Mouse (Mus musculus) liver, embryonic 14.5 days (tissue): ENCODE measurements around the gene Rab25. TPM values are rescaled to one million over a fixed set of nuclear protein-coding genes. Genes with fewer than 3 reads are reported as not detected.

Experiments
- ATAC-seq: fragments of 200-750 bp; cut with Nextera tagmentation; 2 replicates; pipeline ENCODE4 v1.8.0; 2017; ENCODE audit warnings: moderate number of reproducible peaks, mild to moderate bottlenecking, moderate library complexity; ENCODE audit not compliant: insufficient read depth
- DNase-seq, 3 experiments: peaks; one replicate each; pipeline ENCODE4 v3.0.0-alpha.2; 2012 to 2013; ENCODE audit warnings: low read depth in 3 of 3, low spot score in 3 of 3
- H3K27ac ChIP-seq: fragments of 300-500 bp; sonication (generic); 2 replicates; pipeline ENCODE4 v1.5.1; 2014; ENCODE audit warnings: moderate library complexity, mild to moderate bottlenecking, control low read depth, inconsistent platforms
- H3K27me3 ChIP-seq: fragments of 300-500 bp; sonication (generic); 2 replicates; pipeline ENCODE4 v1.6.1; 2014; ENCODE audit warnings: mild to moderate bottlenecking, low read length, moderate library complexity; ENCODE audit not compliant: control insufficient read depth, insufficient read depth
- H3K36me3 ChIP-seq: fragments of 300-500 bp; sonication (generic); replicated peaks from 2 replicates; pipeline ENCODE4 v1.6.1; 2014; ENCODE audit warnings: low read depth; ENCODE audit not compliant: control insufficient read depth, insufficient read depth
- H3K4me1 ChIP-seq, 2 experiments: fragments of 200-500 bp in 1 of 2; fragments of 300-500 bp in 1 of 2; sonication (generic) in 1 of 2; replicated peaks; 2 replicates each; pipeline ENCODE4 v1.6.1; 2012 to 2014; ENCODE audit warnings: antibody characterized with exemption in 1 of 2, inconsistent platforms in 1 of 2, low read length in 1 of 2; ENCODE audit not compliant: control insufficient read depth in 2 of 2, insufficient read depth in 2 of 2
- H3K4me2 ChIP-seq: fragments of 300-500 bp; sonication (generic); 2 replicates; pipeline ENCODE4 v1.6.1; 2014; ENCODE audit warnings: low read depth, mild to moderate bottlenecking, control low read depth, moderate library complexity
- H3K4me3 ChIP-seq, 2 experiments: fragments of 200-500 bp in 1 of 2; fragments of 300-500 bp in 1 of 2; sonication (generic) in 1 of 2; 2 replicates each; pipeline ENCODE4 v1.5.1; 2012 to 2014; ENCODE audit warnings: low read depth in 2 of 2, low read length in 2 of 2, mild to moderate bottlenecking in 2 of 2, control low read depth in 1 of 2, inconsistent platforms in 1 of 2, moderate library complexity in 1 of 2; ENCODE audit not compliant: insufficient read depth in 1 of 2
- H3K9ac ChIP-seq: fragments of 300-500 bp; sonication (generic); replicated peaks from 2 replicates; pipeline ENCODE4 v1.6.1; 2014; ENCODE audit warnings: mild to moderate bottlenecking, control low read depth, moderate library complexity
- H3K9me3 ChIP-seq: fragments of 300-500 bp; sonication (generic); 2 replicates; pipeline ENCODE4 v1.6.1; 2016; ENCODE audit warnings: low read length, mixed read lengths; ENCODE audit not compliant: control insufficient read depth
- CTCF ChIP-seq: IDR thresholded peaks from 2 replicates; pipeline ENCODE4 v1.5.1; 2016; ENCODE audit warnings: antibody characterized with exemption, low read depth, control low read depth
- EP300 ChIP-seq: IDR thresholded peaks from 2 replicates; pipeline ENCODE4 v1.6.1; 2016; ENCODE audit warnings: antibody characterized with exemption, low read depth
- WGBS: fragments of 180-500 bp; shearing (Covaris S2); extraction: QIAGEN DNeasy Blood & Tissue Kit; methylation state at CpG from one replicate; pipeline ENCODE4 v1.1.7; 2014; ENCODE audit not compliant: insufficient replicate concordance; 5-methylcytosine and 5-hydroxymethylcytosine counted together
- polyA plus RNA-seq, 2 experiments: library from polyadenylated mRNA; depleted of rRNA in 1 of 2; stranded (reverse) in 1 of 2; unstranded in 1 of 2; fragments of >200 nt; fragmentation: Nextera tagmentation in 1 of 2; extraction: Ambion mirVana in 1 of 2; gene quantifications; 2 replicates each; pipeline versions ENCODE4 v1.2.1 to v1.2.3; 2012 to 2014

The Rab25 gene
- polyA plus RNA-seq, 2 experiments: 0.25 to 0.52 TPM

GRCm38 (mm10) chr3:88553880-88554586 is 5.9 kb upstream of the Rab25 start:
- peak overlapping the region; percentile 80 for H3K27ac ChIP-seq
- no peaks in the 10 kb centered on the region for H3K9me3 ChIP-seq
- H3K27me3 ChIP-seq: no peaks in the 10 kb centered on the region
- WGBS: under 1% methylated on average over 39 of the region's 41 CpGs
- H3K4me1 ChIP-seq: peaks cover 9 to 15% of the 10 kb centered on the region in 2 experiments
- H3K4me3 ChIP-seq: peak overlapping the region; percentile 87 to 88
- peak overlapping the region; percentile 96 for H3K4me2 ChIP-seq
- peaks cover 9% of the 10 kb centered on the region for H3K36me3 ChIP-seq
- DNase-seq (peak in 2 of 3 experiments; percentile 49 to 55), ATAC-seq (peak; percentile 21; the same call in 1 of the 2 replicates)
- TF ChIP-seq CTCF (no peak), EP300 (no peak)
- peak overlapping the region; percentile 87 for H3K9ac ChIP-seq

- WGBS: under 1% methylated on average over 37 of the region's 37 CpGs
- Histone ChIP-seq H3K4me3 (peak within 1 kb of the TSS; percentile 88 to 96), H3K4me2 (peak within 1 kb of the TSS; percentile 96), H3K27ac (peak within 1 kb of the TSS; percentile 86), H3K4me1 (peaks cover 9 to 15% of the 10 kb centered on the region in 2 experiments), H3K9me3 (no peaks in the 10 kb centered on the region), H3K9ac (peak within 1 kb of the TSS; percentile 87), H3K36me3 (peaks cover 9% of the 10 kb centered on the region), H3K27me3 (no peaks in the 10 kb centered on the region)
- ATAC-seq: peak; percentile 83
- DNase-seq: peak; percentile 71 to 80 (median 73)
- TF ChIP-seq CTCF: peak; percentile 72
- TF ChIP-seq EP300: no peak
These were observed 5.4 kb upstream of the Rab25 start, which contains the start of gene Ubqln4 for GRCm38 (mm10) chr3:88553525-88553879. Gene Ubqln4 (plus strand): TSS chr3:88553758.

DNA sequence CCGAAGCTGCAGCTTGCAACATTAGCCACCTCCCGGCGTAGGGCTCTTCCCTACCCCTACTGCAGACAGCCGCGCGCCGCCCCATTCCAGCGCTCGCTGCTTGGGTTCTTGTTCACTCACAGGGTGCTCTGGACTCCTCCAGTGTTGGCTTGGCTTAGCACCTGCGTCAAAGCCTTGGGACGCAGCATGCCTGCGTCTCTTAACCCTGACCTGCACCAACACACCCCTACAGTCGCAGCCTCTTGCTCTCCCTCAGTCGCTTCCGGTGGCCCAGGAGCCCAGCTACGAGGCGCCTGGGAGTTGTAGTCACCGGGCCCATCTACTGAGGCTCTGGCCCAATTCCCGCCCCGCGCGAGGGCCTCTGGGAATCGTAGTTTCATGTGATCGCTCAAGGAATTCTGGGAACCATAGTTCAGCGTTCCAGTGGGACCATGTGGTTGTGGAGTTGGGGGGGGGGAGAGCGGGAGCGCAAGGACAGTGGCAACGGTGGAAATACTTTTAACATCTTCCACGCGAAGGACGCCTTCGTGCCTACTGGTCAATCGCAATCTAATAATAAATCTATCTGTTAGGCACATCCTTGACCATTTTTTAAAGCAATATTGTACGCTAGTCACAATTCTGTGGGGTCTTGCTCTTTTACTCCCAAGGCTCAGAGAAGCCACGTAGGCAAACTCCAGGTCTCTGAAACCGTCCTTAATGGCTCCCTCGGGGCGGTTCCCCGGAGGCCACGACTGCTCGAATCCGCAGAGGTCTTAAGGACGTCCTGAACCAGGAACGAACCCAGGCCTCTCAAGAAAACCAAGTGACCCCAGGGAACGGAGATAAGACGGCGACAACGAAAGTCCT is 4.8 kb upstream of the Rab25 start, which contains the start of gene Lamtor2:
Lamtor2 (minus strand) TSS at position 399 of the 849 bp plus-strand sequence.
- DNase-seq (peak; percentile 94 to 96 (median 96)), ATAC-seq (peak; percentile 84)
- Histone ChIP-seq H3K9me3 (no peaks in the 10 kb centered on the region), H3K27ac (peak within 1 kb of the TSS; percentile 86), H3K9ac (peak within 1 kb of the TSS; percentile 87), H3K4me3 (peak within 1 kb of the TSS; percentile 88 to 96), H3K4me2 (peak within 1 kb of the TSS; percentile 96), H3K27me3 (no peaks in the 10 kb centered on the region), H3K4me1 (peaks cover 9 to 15% of the 10 kb centered on the region in 2 experiments), H3K36me3 (peaks cover 8% of the 10 kb centered on the region)
- TF ChIP-seq EP300 (no peak), CTCF (no peak)
- under 1% methylated on average over 48 of the region's 48 CpGs for WGBS

GRCm38 (mm10) chr3:88552082-88552645 is 4.1 kb upstream of the Rab25 start:
- Histone ChIP-seq H3K9me3 (no peaks in the 10 kb centered on the region), H3K4me3 (peak overlapping the region; percentile 88 to 96), H3K4me1 (peaks cover 9 to 16% of the 10 kb centered on the region in 2 experiments), H3K27ac (peak overlapping the region; percentile 74), H3K4me2 (peak overlapping the region; percentile 96), H3K9ac (peak overlapping the region; percentile 77), H3K36me3 (peaks cover 5% of the 10 kb centered on the region), H3K27me3 (no peaks in the 10 kb centered on the region)
- TF ChIP-seq CTCF: no peak
- DNase-seq: no peak
- ATAC-seq: no peak
- WGBS: 11% methylated on average over 16 of the region's 16 CpGs
